Comparison of ENCODE assay signal across 10 mouse cellular contexts in the genomic region with DNA sequence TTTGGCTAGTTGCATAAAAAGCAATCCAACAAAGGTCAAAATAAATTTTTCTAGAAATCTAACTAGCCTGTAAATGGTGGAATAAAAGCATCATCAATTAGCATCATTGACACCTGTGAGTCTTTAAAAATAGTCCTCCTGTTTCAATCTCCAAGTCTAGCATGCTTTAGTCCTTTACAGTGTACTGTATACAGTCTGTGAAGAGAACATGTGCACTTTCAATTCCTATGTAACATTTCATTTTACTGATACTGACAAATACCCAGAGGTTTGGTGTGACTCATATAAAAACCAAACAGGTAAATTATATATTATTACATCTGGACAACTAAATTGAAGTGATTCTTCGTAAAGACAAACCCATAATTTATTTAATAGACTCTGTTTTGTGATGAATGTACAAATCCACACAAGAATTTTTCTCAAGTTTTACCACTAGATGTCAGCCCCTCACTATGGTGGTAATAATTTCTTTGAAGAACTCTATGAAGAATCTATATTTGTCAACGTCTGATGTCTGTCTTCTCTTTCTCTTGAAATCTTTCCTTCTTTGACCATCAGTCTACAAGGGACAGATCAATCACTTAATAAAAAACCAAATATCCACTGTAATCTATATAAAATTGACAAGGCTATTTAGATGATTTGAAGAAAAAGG. TPM values are rescaled to one million over a fixed set of nuclear protein-coding genes. Genes with fewer than 3 reads are reported as not detected.
DNase-seq lines count a peak whose midpoint lies in the region; TF ChIP-seq lines count a peak whose summit lies in the region.
"Had no signal": no experiment of that assay in that cellular context is flagged by ENCODE, and none has a peak within 500 bp of the region (broad histone marks: within the 10 kb centered on the region; RNA-seq: fewer than 3 reads in every experiment).

No protein-coding gene starts in this region.

- no peaks in the 10 kb centered on the region for H3K27me3 ChIP-seq in kidney, adult 2 months (replicated peaks; ENCODE audit: control insufficient read depth, insufficient read depth, low read length)
- H3K27me3 ChIP-seq: lung, embryonic 15.5 days had no signal

- no peak overlapping the region for H3K4me3 ChIP-seq in kidney, adult 2 months (ENCODE audit: insufficient read depth, low read depth, low read length)
- H3K4me3 ChIP-seq: erythroblast, embryonic 14.5 days; lung, embryonic 15.5 days had no signal

- intact Hi-C loops in left cerebral cortex, postnatal 10 days (cut with DNase I) = loop anchor here (2.0 to 10.0 kb wide), 5 partner anchors 541 to 965 kb away; no protein-coding TSS in a partner anchor

- no peak for TF ChIP-seq POLR2A in kidney, adult 2 months (IDR thresholded peaks at IDR 0.05; ENCODE audit: low read depth, low read length)
- TF ChIP-seq POLR2A in brain, embryonic 14.5 days (IDR thresholded peaks at IDR 0.05; ENCODE audit: borderline replicate concordance, extremely low read depth, insufficient read depth, insufficient read length, poor library complexity, severe bottlenecking) = no peak

- H3K4me1 ChIP-seq in kidney, adult 2 months (ENCODE audit: control insufficient read depth, insufficient read depth, low read length) = no peaks in the 10 kb centered on the region
- H3K4me1 ChIP-seq: lung, embryonic 15.5 days had no signal

- H3K36me3 ChIP-seq in kidney, adult 2 months (ENCODE audit: control insufficient read depth, insufficient read depth, low read length) = no peaks in the 10 kb centered on the region
- H3K36me3 ChIP-seq: lung, embryonic 15.5 days had no signal

- 0 out of 2 replicates have a peak, but pooled peaks have one; percentile 5 for TF ChIP-seq CTCF in kidney, adult 2 months (conservative IDR thresholded peaks at IDR 0.05; ENCODE audit: insufficient read depth, insufficient read length, low read depth, low read length)
- 0 out of 2 replicates have a peak, but pooled peaks have one; percentile 7 for TF ChIP-seq CTCF in brain, embryonic 14.5 days (IDR thresholded peaks at IDR 0.05; ENCODE audit: borderline replicate concordance, extremely low read depth, insufficient read depth, insufficient read length)

- peak; percentile 24 for DNase-seq in kidney, adult 2 months
- no peak for DNase-seq in kidney, adult 8-10 months
- DNase-seq in CD4-positive, CD25-positive, alpha-beta regulatory T cell, adult 2 months (ENCODE audit: low read depth, low spot score) = peak; percentile 49
- DNase-seq in brain, embryonic 14.5 days (ENCODE audit: low read depth) = peak; percentile 87
- peak; percentile 51 for DNase-seq in lung, postnatal 36 days
- no peak for DNase-seq in frontal cortex, postnatal 36 days (ENCODE audit: low spot score in 2 of 2)
- DNase-seq in kidney, adult 18-20 months = no peak
- DNase-seq in left cerebral cortex, postnatal 10 days (ENCODE audit: extremely low spot score in 1 of 2, low spot score in 2 of 2) = no peak

- no peak overlapping the region for H3K27ac ChIP-seq in kidney, adult 2 months (ENCODE audit: insufficient read depth, low read depth, low read length)
- H3K27ac ChIP-seq: lung, embryonic 15.5 days had no signal

- WGBS in kidney, adult 2 months = 24% methylated on average over 2 of the region's 2 CpGs

RNA-seq across cellular contexts. Expression of a gene that starts 39.2 kb away (rescaled TPM):
- 3.7 and 4.0 TPM in 2 replicates for polyA plus RNA-seq in kidney, adult 2 months (2012; rRNA removed)
- polyA plus RNA-seq in brain, embryonic 14.5 days (2012; rRNA removed) = 55.7 and 65.7 TPM in 2 replicates
- 10 to 100 TPM; 24.0 to 26.8 TPM for total RNA-seq in left cerebral cortex, postnatal 10 days (2021)

RNA-seq across cellular contexts. Expression of a gene that starts 39.4 kb away (rescaled TPM):
- polyA plus RNA-seq in kidney, adult 2 months (2012; rRNA removed) = 2.9 TPM in 2 replicates
- polyA plus RNA-seq in brain, embryonic 14.5 days (2012; rRNA removed) = 6.7 and 6.8 TPM in 2 replicates
- total RNA-seq in left cerebral cortex, postnatal 10 days (2021) = 1 to 10 TPM; 8.7 TPM

Comparison
In these comparisons a context has a peak if more than half of its experiments do, and no peak if none do; other contexts are left out.
1. DNase-seq: peak in kidney, adult 2 months (single experiment), CD4-positive, CD25-positive, alpha-beta regulatory T cell, adult 2 months (single experiment), brain, embryonic 14.5 days (single experiment) and lung, postnatal 36 days (single experiment); none in kidney, adult 8-10 months (0 of 2), frontal cortex, postnatal 36 days (0 of 2), kidney, adult 18-20 months (single experiment) and left cerebral cortex, postnatal 10 days (0 of 2).
2. RNA of a gene that starts 39.2 kb away (polyA plus RNA-seq): 55.7 to 65.7 TPM in brain, embryonic 14.5 days; 3.7 to 4.0 TPM in kidney, adult 2 months; every median in the first group is over 10 times any median in the second.